Mouse (Mus musculus) C2C12 (cell line): Measurements from ENCODE around the gene Med13.

Source experiments
- CEBPB ChIP-seq: IDR thresholded peaks from one replicate; pipeline ENCODE4 v1.6.1; 2011; ENCODE audit warnings: low read depth, mild to moderate bottlenecking, control low read depth, moderate library complexity
- CTCF ChIP-seq: IDR thresholded peaks from one replicate; pipeline ENCODE4 v1.5.1; 2011; ENCODE audit not compliant: control insufficient read depth, insufficient read depth, insufficient read length
- FOSL1 ChIP-seq: IDR thresholded peaks from one replicate; pipeline ENCODE4 v1.8.0; 2011; ENCODE audit warnings: mild to moderate bottlenecking, low read length; ENCODE audit not compliant: poor library complexity, insufficient read depth, severe bottlenecking
- MAX ChIP-seq: IDR thresholded peaks from one replicate; pipeline ENCODE4 v1.6.1; 2011; ENCODE audit warnings: mild to moderate bottlenecking, control low read depth
- MYOD1 ChIP-seq: IDR thresholded peaks from one replicate; pipeline ENCODE4 v1.6.1; 2011; ENCODE audit warnings: low read depth; ENCODE audit not compliant: control insufficient read depth, insufficient read length
- MYOG ChIP-seq: IDR thresholded peaks from one replicate; pipeline ENCODE4 v1.6.1; 2011; ENCODE audit not compliant: control insufficient read depth, insufficient read length; ENCODE audit errors: extremely low read depth
- USF1 ChIP-seq: IDR thresholded peaks from one replicate; pipeline ENCODE4 v1.6.1; 2011; ENCODE audit warnings: low read depth, mild to moderate bottlenecking, control low read depth, moderate library complexity

GRCm38 (mm10) chr11:86399241-86400107, 42.1 kb upstream of the Med13 start:
- TF ChIP-seq CTCF = no peak
- no peak for TF ChIP-seq MAX
- no peak for TF ChIP-seq CEBPB
- no peak for TF ChIP-seq MYOG
- TF ChIP-seq USF1 = no peak
- no peak for TF ChIP-seq FOSL1
- TF ChIP-seq MYOD1 = no peak
